Comparison of ENCODE assay signal across 8 mouse cellular contexts in the genomic region with DNA sequence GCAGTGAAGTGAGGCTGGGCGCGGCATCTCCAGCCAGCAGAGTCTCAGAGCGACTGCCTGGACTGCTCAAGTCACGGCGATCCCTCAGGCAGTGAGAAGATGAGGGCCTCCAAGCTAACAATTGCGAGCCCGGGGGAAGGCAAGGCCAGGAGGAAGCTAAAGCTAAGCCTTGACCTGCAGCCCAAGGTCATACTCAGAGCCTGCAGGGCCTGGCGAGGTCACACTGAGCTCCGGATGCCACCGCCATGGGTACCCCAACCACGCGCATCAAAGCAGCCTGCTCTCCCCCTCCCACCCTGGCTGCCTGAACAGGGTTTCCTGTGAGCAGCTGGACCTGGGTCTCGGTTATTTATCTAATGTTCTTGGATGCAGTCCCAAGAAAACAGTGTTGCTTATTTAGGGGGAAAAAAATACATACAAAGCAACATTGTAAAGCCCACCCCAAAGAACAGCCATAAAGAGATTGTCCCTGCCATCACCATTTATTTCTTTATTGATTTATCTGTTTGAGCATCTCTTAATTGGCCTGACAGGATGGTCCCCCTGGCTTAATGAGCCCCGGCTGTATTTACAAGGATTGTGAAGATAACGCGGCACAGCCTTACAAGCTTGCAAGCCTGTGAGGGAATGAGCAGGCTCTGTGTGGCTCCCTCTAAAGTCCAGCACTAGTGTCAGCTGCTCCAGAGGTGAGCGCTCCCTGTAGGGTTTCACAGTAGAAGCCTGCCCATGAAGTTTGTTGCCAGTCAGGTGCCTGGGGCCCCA.
DNase-seq lines count a peak whose midpoint lies in the region; ATAC-seq and TF ChIP-seq lines count a peak whose summit lies in the region.

No protein-coding gene starts in this region.

- H3K4me3 ChIP-seq in hindbrain, embryonic 10.5 days: no peak overlapping the region
- H3K4me3 ChIP-seq in hindbrain, embryonic 11.5 days (ENCODE audit: low read depth, low read length): no peak overlapping the region
- H3K4me3 ChIP-seq in hindbrain, embryonic 16.5 days (ENCODE audit: low read length): no peak overlapping the region
- H3K4me3 ChIP-seq in neural tube, embryonic 12.5 days: no peak overlapping the region
- no peak overlapping the region for H3K4me3 ChIP-seq in liver, postnatal 0 days (ENCODE audit: low read depth, low read length)

- H3K36me3 ChIP-seq in hindbrain, embryonic 10.5 days: no peaks in the 10 kb centered on the region
- H3K36me3 ChIP-seq in hindbrain, embryonic 11.5 days (ENCODE audit: control insufficient read depth, insufficient read depth, low read length): no peaks in the 10 kb centered on the region
- H3K36me3 ChIP-seq in hindbrain, embryonic 16.5 days (ENCODE audit: control insufficient read depth, insufficient read depth, low read length): no peaks in the 10 kb centered on the region
- H3K36me3 ChIP-seq in neural tube, embryonic 12.5 days: no peaks in the 10 kb centered on the region
- no peaks in the 10 kb centered on the region for H3K36me3 ChIP-seq in liver, postnatal 0 days (replicated peaks; ENCODE audit: insufficient read depth, low read length)

- intact Hi-C loops in left cerebral cortex, postnatal 14 days (cut with DNase I): no loop called here

- no peak for TF ChIP-seq CTCF in liver, postnatal 0 days (IDR thresholded peaks at IDR 0.05; ENCODE audit: low read depth)

- H3K27ac ChIP-seq in hindbrain, embryonic 10.5 days: peak overlapping the region; percentile 57
- no peak overlapping the region for H3K27ac ChIP-seq in hindbrain, embryonic 11.5 days (ENCODE audit: low read depth, low read length)
- no peak overlapping the region for H3K27ac ChIP-seq in hindbrain, embryonic 16.5 days (ENCODE audit: low read depth, low read length)
- no peak overlapping the region for H3K27ac ChIP-seq in neural tube, embryonic 12.5 days
- H3K27ac ChIP-seq in liver, postnatal 0 days (ENCODE audit: low read depth): no peak overlapping the region

- no peaks in the 10 kb centered on the region for H3K9me3 ChIP-seq in hindbrain, embryonic 10.5 days
- no peaks in the 10 kb centered on the region for H3K9me3 ChIP-seq in hindbrain, embryonic 11.5 days (ENCODE audit: control insufficient read depth, low read length)
- H3K9me3 ChIP-seq in hindbrain, embryonic 16.5 days (ENCODE audit: control insufficient read depth, low read length): no peaks in the 10 kb centered on the region
- H3K9me3 ChIP-seq in neural tube, embryonic 12.5 days: no peaks in the 10 kb centered on the region
- H3K9me3 ChIP-seq in liver, postnatal 0 days (ENCODE audit: low read length): no peaks in the 10 kb centered on the region

- DNase-seq in hindbrain, embryonic 10.5 days (ENCODE audit: low spot score): no peak
- no peak for DNase-seq in hindbrain, embryonic 11.5 days (ENCODE audit: low spot score)
- DNase-seq in embryo, embryonic 9.5 days (ENCODE audit: extremely low spot score): peak; percentile 38
- no peak for DNase-seq in spleen, postnatal 14 days (ENCODE audit: low spot score in 2 of 2)
- DNase-seq in liver, postnatal 0 days: no peak
- no peak for DNase-seq in left cerebral cortex, postnatal 14 days (ENCODE audit: low spot score in 2 of 2)

- H3K4me1 ChIP-seq in hindbrain, embryonic 10.5 days (replicated peaks): peaks cover 55% of the 10 kb centered on the region
- peaks cover 2% of the 10 kb centered on the region; the same call in 1 of the 2 replicates for H3K4me1 ChIP-seq in hindbrain, embryonic 11.5 days (replicated peaks; ENCODE audit: control insufficient read depth, insufficient read depth, low read length)
- peaks cover 10% of the 10 kb centered on the region for H3K4me1 ChIP-seq in hindbrain, embryonic 16.5 days (ENCODE audit: control insufficient read depth, insufficient read depth, low read depth, low read length)
- peaks cover 25% of the 10 kb centered on the region for H3K4me1 ChIP-seq in neural tube, embryonic 12.5 days
- H3K4me1 ChIP-seq in liver, postnatal 0 days (ENCODE audit: insufficient read depth): no peaks in the 10 kb centered on the region

- 46% methylated on average over 17 of the region's 17 CpGs for WGBS in hindbrain, embryonic 10.5 days
- 48% methylated on average over 17 of the region's 17 CpGs for WGBS in hindbrain, embryonic 11.5 days
- 36% methylated on average over 17 of the region's 17 CpGs for WGBS in hindbrain, embryonic 16.5 days
- WGBS in neural tube, embryonic 12.5 days: 27% methylated on average over 17 of the region's 17 CpGs
- WGBS in liver, postnatal 0 days (ENCODE audit: insufficient replicate concordance): 36% methylated on average over 17 of the region's 17 CpGs

- no peak overlapping the region for H3K4me2 ChIP-seq in hindbrain, embryonic 11.5 days (replicated peaks; ENCODE audit: low read depth, low read length)
- no peak overlapping the region for H3K4me2 ChIP-seq in hindbrain, embryonic 16.5 days (ENCODE audit: low read length)
- H3K4me2 ChIP-seq in neural tube, embryonic 12.5 days (replicated peaks): peak overlapping the region; percentile 40
- no peak overlapping the region for H3K4me2 ChIP-seq in liver, postnatal 0 days (ENCODE audit: low read depth, low read length)

- TF ChIP-seq EP300 in liver, postnatal 0 days (IDR thresholded peaks at IDR 0.05; ENCODE audit: low read depth): no peak

- no peak for ATAC-seq in hindbrain, embryonic 11.5 days (ENCODE audit: low FRiP score)
- ATAC-seq in hindbrain, embryonic 16.5 days: peak; percentile 49
- no peak; the same call in 1 of the 2 replicates for ATAC-seq in neural tube, embryonic 12.5 days (ENCODE audit: low FRiP score, low read depth)
- ATAC-seq in liver, postnatal 0 days: no peak

- no peaks in the 10 kb centered on the region for H3K27me3 ChIP-seq in hindbrain, embryonic 10.5 days (ENCODE audit: insufficient read depth, poor library complexity, severe bottlenecking)
- no peaks in the 10 kb centered on the region for H3K27me3 ChIP-seq in hindbrain, embryonic 11.5 days (ENCODE audit: control insufficient read depth, insufficient read depth, low read length)
- H3K27me3 ChIP-seq in hindbrain, embryonic 16.5 days (replicated peaks; ENCODE audit: control insufficient read depth, insufficient read depth, low read length): no peaks in the 10 kb centered on the region
- no peaks in the 10 kb centered on the region for H3K27me3 ChIP-seq in neural tube, embryonic 12.5 days (replicated peaks)
- no peaks in the 10 kb centered on the region for H3K27me3 ChIP-seq in liver, postnatal 0 days (ENCODE audit: insufficient read depth, low read length)

- H3K9ac ChIP-seq in hindbrain, embryonic 11.5 days (ENCODE audit: low read depth, low read length): no peak overlapping the region
- no peak overlapping the region for H3K9ac ChIP-seq in hindbrain, embryonic 16.5 days (ENCODE audit: low read depth, low read length)
- no peak overlapping the region for H3K9ac ChIP-seq in neural tube, embryonic 12.5 days
- no peak overlapping the region for H3K9ac ChIP-seq in liver, postnatal 0 days (replicated peaks)
